Mouse (Mus musculus) common myeloid progenitor, adult 5-6 weeks (primary cell): ENCODE measurements at regions not wholly inside any gene's neighbourhood (a gene's known extent, or its start where the extent isn't known, plus 50 kb on each side); places are given as distances from the start of the nearest gene placed in this dataset.

ENCODE experiments used
- ATAC-seq: replicated peaks from 2 replicates; pipeline ENCODE4 v1.8.0; 2016; ENCODE audit warnings: low read depth, mild to moderate bottlenecking, moderate TSS enrichment, inconsistent platforms; ENCODE audit not compliant: poor library complexity, severe bottlenecking

GRCm38 (mm10) chrX:99555976-99556781, 85.1 kb upstream of the Pja1 start:
- no peak for ATAC-seq

GRCm38 (mm10) chrX:99552778-99553177, 81.7 kb upstream of the Pja1 start:
- ATAC-seq = no peak

- ATAC-seq = 0 out of 2 replicates have a peak, but pooled peaks have one; percentile 47
These were observed 79.1 kb upstream of the Pja1 start for GRCm38 (mm10) chrX:99550057-99550760.

- no peak for ATAC-seq
These were observed 77.4 kb upstream of the Pja1 start for GRCm38 (mm10) chrX:99548284-99549019.

- peak; percentile 77 for ATAC-seq
These were observed 73.3 kb upstream of the Pja1 start for GRCm38 (mm10) chrX:99544410-99544809.

GRCm38 (mm10) chrX:99541916-99542315, 70.8 kb upstream of the Pja1 start:
- ATAC-seq = no peak

GRCm38 (mm10) chrX:99540087-99540576, 69.1 kb upstream of the Pja1 start:
- peak; percentile 22; the same call in 1 of the 2 replicates for ATAC-seq

- no peak for ATAC-seq
These were observed 68.6 kb upstream of the Pja1 start for GRCm38 (mm10) chrX:99539684-99540083.

GRCm38 (mm10) chrX:99537814-99538213, 66.7 kb upstream of the Pja1 start:
- peak; percentile 54; the same call in 1 of the 2 replicates for ATAC-seq

GRCm38 (mm10) chrX:99534922-99535321, 63.8 kb upstream of the Pja1 start:
- no peak for ATAC-seq

GRCm38 (mm10) chrX:99531154-99531553, 60.1 kb upstream of the Pja1 start:
- no peak for ATAC-seq

GRCm38 (mm10) chrX:99530511-99530910, 59.4 kb upstream of the Pja1 start:
- no peak for ATAC-seq

GRCm38 (mm10) chrX:99523306-99523705, 52.2 kb upstream of the Pja1 start:
- peak; percentile 95 for ATAC-seq

- peak; percentile 82 for ATAC-seq
These were observed 51.8 kb upstream of the Pja1 start for GRCm38 (mm10) chrX:99522830-99523229.

GRCm38 (mm10) chrX:99522289-99522688, 51.2 kb upstream of the Pja1 start:
- no peak for ATAC-seq

GRCm38 (mm10) chrX:99521866-99522265, 50.8 kb upstream of the Pja1 start:
- no peak for ATAC-seq
